Mouse (Mus musculus): Measurements from ENCODE around the gene Nin. TPM values are rescaled to one million over a fixed set of nuclear protein-coding genes. Genes with fewer than 3 reads are reported as not detected.
"Not testable (repeated sequence)": the region's sequence is repeated elsewhere in the genome, so short reads cannot be mapped to it uniquely, and the experiment has no call there.

Nin gene
- 11.0 and 11.4 TPM in 2 replicates for polyA plus RNA-seq (2015; fragmentation: Nextera tagmentation; extraction: Ambion mirVana)

DNA sequence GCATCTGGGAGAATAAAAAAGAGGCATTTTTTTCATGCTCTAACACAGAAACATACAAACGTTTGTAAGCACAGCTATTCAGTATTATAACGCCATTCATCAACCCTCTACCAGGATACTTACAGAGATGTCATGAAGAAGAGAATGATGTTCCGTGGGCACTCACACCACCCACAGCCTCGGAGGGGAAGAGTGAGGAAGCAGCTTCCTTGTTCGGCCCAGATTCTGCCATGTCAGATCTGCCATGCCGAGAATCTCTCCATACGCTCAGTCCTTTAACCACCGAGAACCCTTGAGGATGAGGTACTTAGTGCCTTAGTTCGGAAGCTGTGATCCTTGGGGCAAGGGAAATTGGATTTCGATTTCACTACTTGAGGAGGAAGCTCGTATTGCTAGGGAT lies at the start of gene Nin:
Gene Nin, minus strand, starts transcription at position 367 of the 400 bp plus-strand sequence.
- Histone ChIP-seq H3K27me3 (peaks cover 22% of the 10 kb centered on the region), H3K4me2 (replicated peaks) (0 out of 2 replicates have a peak within 1 kb of the TSS, but pooled peaks have one; percentile 96), H3K36me3 (no peaks in the 10 kb centered on the region), H3K27ac (no peak within 1 kb of the TSS), H3K9me3 (no peaks in the 10 kb centered on the region), H3K9ac (no peak within 1 kb of the TSS), H3K4me1 (peaks cover 18% of the 10 kb centered on the region), H3K4me3 (peak within 1 kb of the TSS; percentile 90)
- 63% methylated on average over 11 of the region's 11 CpGs for WGBS
- ATAC-seq (ENCODE audit: low FRiP score, low read depth), result no peak

DNA sequence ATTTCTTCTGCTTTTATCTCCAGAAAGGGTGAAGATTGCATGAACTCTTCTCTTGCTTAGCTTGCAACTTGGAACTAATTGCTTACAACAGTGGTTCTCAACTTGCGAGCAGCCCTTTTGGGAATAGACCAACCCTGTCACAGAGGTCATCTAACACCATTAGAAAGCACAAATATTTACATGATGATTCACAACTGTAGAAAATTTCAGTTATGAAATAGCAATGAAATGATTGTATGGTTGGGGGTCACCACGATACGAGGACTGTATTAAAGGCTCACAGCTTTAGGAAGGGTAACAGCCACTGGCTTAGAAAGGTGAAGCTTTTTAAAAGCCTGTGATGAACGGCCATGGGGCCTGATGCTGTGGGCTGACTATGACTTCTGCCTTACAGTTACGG lies 47.5 kb upstream of the Nin start:
- Histone ChIP-seq H3K4me3 (no peak overlapping the region), H3K36me3 (no peaks in the 10 kb centered on the region), H3K27ac (no peak overlapping the region), H3K4me2 (replicated peaks) (no peak overlapping the region), H3K9ac (no peak overlapping the region), H3K27me3 (no peaks in the 10 kb centered on the region), H3K4me1 (no peaks in the 10 kb centered on the region), H3K9me3 (no peaks in the 10 kb centered on the region)
- ATAC-seq (ENCODE audit: low FRiP score, low read depth), result no peak
- 73% methylated on average over 5 of the region's 5 CpGs for WGBS

DNA sequence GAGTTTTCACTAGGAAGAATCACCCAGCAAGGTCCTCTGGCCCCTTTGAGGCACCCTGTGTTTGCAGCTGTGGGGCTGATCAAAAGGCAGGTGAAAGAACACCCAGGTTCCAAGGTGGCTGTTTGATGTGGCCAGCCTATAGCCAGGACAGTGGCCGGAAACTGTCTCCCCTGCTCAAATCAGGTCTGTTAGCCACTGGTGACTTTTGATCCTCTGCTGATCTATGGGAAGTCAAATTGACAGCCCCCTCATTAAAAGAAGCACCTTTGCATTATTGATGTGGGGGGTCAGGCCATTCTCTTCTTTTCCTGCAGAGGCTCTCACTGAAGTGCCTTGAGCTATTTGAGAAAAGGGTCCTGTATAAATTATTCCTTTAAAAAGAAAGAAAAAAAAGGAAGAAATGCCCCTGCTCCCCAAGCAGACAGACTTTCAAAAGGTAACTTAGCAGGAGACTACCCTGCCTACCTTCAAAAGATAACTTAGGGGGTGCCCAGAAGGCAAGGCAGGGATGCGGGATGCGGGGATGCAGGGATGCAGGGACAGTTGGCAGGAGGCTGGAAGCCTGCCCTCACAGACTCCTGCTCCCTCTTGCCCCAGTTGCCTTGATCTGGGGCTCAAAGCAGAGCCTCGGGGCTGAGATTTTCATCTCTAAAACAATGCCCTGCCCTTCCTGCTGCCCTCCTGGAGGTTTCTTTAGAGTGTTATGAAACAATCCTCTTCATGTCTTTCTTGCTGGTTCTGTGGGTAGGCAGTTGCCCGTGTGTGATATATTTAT lies 44.0 kb upstream of the Nin start:
- H3K27ac ChIP-seq, result no peak overlapping the region
- H3K4me2 ChIP-seq (replicated peaks), result no peak overlapping the region
- no peak for ATAC-seq (ENCODE audit: low FRiP score, low read depth)
- WGBS, result 49% methylated on average over 5 of the region's 5 CpGs
- H3K36me3 ChIP-seq, result no peaks in the 10 kb centered on the region
- H3K4me3 ChIP-seq, result no peak overlapping the region
- H3K9me3 ChIP-seq, result no peaks in the 10 kb centered on the region
- no peaks in the 10 kb centered on the region for H3K27me3 ChIP-seq
- no peak overlapping the region for H3K9ac ChIP-seq
- no peaks in the 10 kb centered on the region for H3K4me1 ChIP-seq

DNA sequence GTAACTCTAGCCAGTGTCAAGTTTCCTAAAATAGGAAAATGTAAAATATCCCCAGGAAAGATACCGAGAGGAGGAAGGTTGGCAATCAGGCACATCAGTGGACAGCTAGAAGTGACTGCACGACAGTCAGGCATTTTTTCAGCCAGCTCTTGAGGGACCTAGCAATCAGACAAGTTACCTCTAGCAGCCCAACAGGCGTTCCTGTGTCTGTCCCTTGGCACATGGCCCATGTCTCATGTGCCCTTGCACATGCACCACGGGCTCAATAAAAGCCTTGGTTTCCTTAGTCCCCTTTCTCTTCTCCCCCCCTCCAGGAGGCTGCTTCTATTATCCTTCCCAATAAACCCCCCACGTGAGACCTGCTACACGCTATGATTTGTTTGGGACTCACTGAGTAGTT lies 42.7 kb upstream of the Nin start:
- WGBS, result 64% methylated on average over 6 of the region's 6 CpGs
- Histone ChIP-seq H3K9me3 (no peaks in the 10 kb centered on the region), H3K27me3 (no peaks in the 10 kb centered on the region), H3K4me2 (replicated peaks) (no peak overlapping the region), H3K9ac (no peak overlapping the region), H3K4me1 (no peaks in the 10 kb centered on the region), H3K36me3 (no peaks in the 10 kb centered on the region), H3K27ac (no peak overlapping the region), H3K4me3 (no peak overlapping the region)
- ATAC-seq (ENCODE audit: low FRiP score, low read depth), result no peak

DNA sequence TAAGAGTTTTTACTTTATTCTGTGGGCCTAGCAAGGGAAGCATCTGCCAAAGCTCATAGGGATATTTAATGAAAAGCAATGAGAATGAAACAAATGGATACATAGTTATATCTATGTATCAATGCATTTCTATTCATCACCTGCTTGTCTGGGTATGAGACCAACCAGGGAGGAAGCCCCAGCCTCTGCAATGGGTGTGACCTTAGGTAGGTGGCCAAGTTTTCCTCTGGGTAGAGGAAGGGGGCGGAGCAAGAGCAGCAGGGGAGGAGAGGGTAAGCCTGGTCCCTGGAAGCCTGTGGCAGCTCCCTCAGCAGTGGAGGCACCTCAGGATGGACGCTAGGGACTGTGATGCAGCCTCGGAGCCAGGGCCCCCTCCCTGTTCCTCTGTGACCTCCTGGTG lies 40.3 kb upstream of the Nin start, which contains the start of gene Abhd12b:
Gene Abhd12b, plus strand, starts transcription at position 301 of the 400 bp plus-strand sequence.
- 43% methylated on average over 3 of the region's 3 CpGs for WGBS
- Histone ChIP-seq H3K36me3 (no peaks in the 10 kb centered on the region), H3K27me3 (no peaks in the 10 kb centered on the region), H3K27ac (no peak within 1 kb of the TSS), H3K9ac (no peak within 1 kb of the TSS), H3K4me3 (no peak within 1 kb of the TSS), H3K9me3 (no peaks in the 10 kb centered on the region), H3K4me1 (peaks cover 2% of the 10 kb centered on the region; the same call in 1 of the 2 replicates), H3K4me2 (replicated peaks) (no peak within 1 kb of the TSS)
- no peak for ATAC-seq (ENCODE audit: low FRiP score, low read depth)

DNA sequence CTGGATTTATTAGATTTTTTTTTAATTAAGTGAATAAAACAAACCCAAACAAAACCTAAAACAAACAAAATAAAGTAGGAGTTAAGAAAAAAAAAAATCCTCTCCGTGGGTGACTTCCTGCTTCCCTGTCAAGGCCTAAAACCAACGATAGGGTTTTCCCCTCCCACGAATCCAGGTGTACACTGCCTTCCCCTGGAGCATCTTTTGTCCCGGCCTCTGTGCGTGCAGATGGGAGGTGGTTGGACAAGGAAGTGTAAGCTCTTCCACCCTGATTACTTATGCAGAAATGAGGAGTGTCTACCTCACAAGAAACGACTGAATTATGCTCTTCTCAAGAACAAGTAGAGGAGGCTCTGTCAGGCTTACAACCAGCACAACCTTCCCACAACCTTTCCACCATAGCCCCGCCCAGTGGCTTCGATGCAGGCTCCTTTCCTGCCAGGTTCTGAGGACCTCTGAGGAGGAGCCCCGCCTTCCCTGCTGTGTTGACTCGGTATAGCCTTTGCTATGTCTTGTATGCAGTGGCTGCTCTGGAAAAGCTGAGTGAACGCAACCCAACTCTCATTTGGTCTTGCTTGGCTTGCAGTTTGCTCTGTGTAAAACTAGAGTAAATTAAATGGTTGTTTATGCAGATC lies 35.2 kb upstream of the Nin start:
- peak overlapping the region; percentile 30 for H3K4me3 ChIP-seq
- H3K27me3 ChIP-seq, result no peaks in the 10 kb centered on the region
- H3K9ac ChIP-seq, result no peak overlapping the region
- H3K27ac ChIP-seq, result no peak overlapping the region
- peaks cover 12% of the 10 kb centered on the region for H3K4me1 ChIP-seq
- ATAC-seq (ENCODE audit: low FRiP score, low read depth), result no peak; the same call in 1 of the 2 replicates
- WGBS, result 15% methylated on average over 11 of the region's 11 CpGs
- no peaks in the 10 kb centered on the region for H3K9me3 ChIP-seq
- H3K36me3 ChIP-seq, result no peaks in the 10 kb centered on the region
- H3K4me2 ChIP-seq (replicated peaks), result peak overlapping the region; percentile 59

GRCm38 (mm10) chr12:70147986-70148630 lies 34.6 kb upstream of the Nin start:
- Histone ChIP-seq H3K27me3 (no peaks in the 10 kb centered on the region), H3K4me3 (peak overlapping the region; percentile 30), H3K36me3 (no peaks in the 10 kb centered on the region), H3K4me2 (replicated peaks) (peak overlapping the region; percentile 59), H3K4me1 (peaks cover 12% of the 10 kb centered on the region), H3K9me3 (no peaks in the 10 kb centered on the region), H3K27ac (no peak overlapping the region), H3K9ac (no peak overlapping the region; the same call in none of the 2 replicates)
- WGBS, result 5% methylated on average over 13 of the region's 13 CpGs
- no peak for ATAC-seq (ENCODE audit: low FRiP score, low read depth)

- Histone ChIP-seq H3K27ac (no peak overlapping the region), H3K4me1 (peaks cover 12% of the 10 kb centered on the region), H3K4me2 (replicated peaks) (no peak overlapping the region), H3K9me3 (no peaks in the 10 kb centered on the region), H3K27me3 (no peaks in the 10 kb centered on the region), H3K9ac (no peak overlapping the region), H3K36me3 (no peaks in the 10 kb centered on the region), H3K4me3 (no peak overlapping the region)
- 85% methylated on average over 6 of the region's 6 CpGs for WGBS
- no peak for ATAC-seq (ENCODE audit: low FRiP score, low read depth)
Observed at GRCm38 (mm10) chr12:70145586-70145985, 32.1 kb upstream of the Nin start.

- no peak overlapping the region for H3K27ac ChIP-seq
- H3K9ac ChIP-seq, result no peak overlapping the region
- H3K36me3 ChIP-seq, result no peaks in the 10 kb centered on the region
- ATAC-seq (ENCODE audit: low FRiP score, low read depth), result no peak
- no peaks in the 10 kb centered on the region for H3K27me3 ChIP-seq
- H3K9me3 ChIP-seq, result no peaks in the 10 kb centered on the region
- 0 out of 2 replicates have a peak overlapping the region, but pooled peaks have one; percentile 15 for H3K4me2 ChIP-seq (replicated peaks)
- no peak overlapping the region for H3K4me3 ChIP-seq
- WGBS, result 53% methylated on average over 20 of the region's 20 CpGs
- peaks cover 12% of the 10 kb centered on the region for H3K4me1 ChIP-seq
Observed at GRCm38 (mm10) chr12:70144637-70145448, 31.3 kb upstream of the Nin start.

- WGBS, result 29% methylated on average over 3 of the region's 3 CpGs
- peak; percentile 70 for ATAC-seq (ENCODE audit: low FRiP score, low read depth)
- H3K4me2 ChIP-seq (replicated peaks); H3K4me3 ChIP-seq; H3K9ac ChIP-seq; H3K27me3 ChIP-seq; H3K36me3 ChIP-seq; H3K9me3 ChIP-seq: not testable (repeated sequence)
- Histone ChIP-seq H3K27ac (0 out of 2 replicates have a peak overlapping the region, but pooled peaks have one; percentile 33), H3K4me1 (peaks cover 12% of the 10 kb centered on the region)
Observed at GRCm38 (mm10) chr12:70144106-70144587, 30.6 kb upstream of the Nin start.

- H3K9ac ChIP-seq, result no peak overlapping the region
- H3K27ac ChIP-seq, result no peak overlapping the region
- no peak overlapping the region for H3K4me2 ChIP-seq (replicated peaks)
- no peaks in the 10 kb centered on the region for H3K9me3 ChIP-seq
- H3K4me3 ChIP-seq, result no peak overlapping the region
- H3K36me3 ChIP-seq, result no peaks in the 10 kb centered on the region
- WGBS, result 87% methylated on average over 5 of the region's 5 CpGs
- H3K27me3 ChIP-seq, result no peaks in the 10 kb centered on the region
- no peaks in the 10 kb centered on the region for H3K4me1 ChIP-seq
- no peak for ATAC-seq (ENCODE audit: low FRiP score, low read depth)
Observed at GRCm38 (mm10) chr12:70140993-70141576, 27.6 kb upstream of the Nin start.

All from limb, embryonic 13.5 days (tissue).